Mouse (Mus musculus) adrenal gland, postnatal 14 days (tissue): ENCODE measurements around the gene Olfr1347. TPM values are rescaled to one million over a fixed set of nuclear protein-coding genes. Genes with fewer than 3 reads are reported as not detected.
"Not testable (repeated sequence)": the region's sequence is repeated elsewhere in the genome, so short reads cannot be mapped to it uniquely, and the experiment has no call there.

ENCODE experiments used
- DNase-seq: peaks from one replicate; pipeline ENCODE4 v3.0.0; 2021; ENCODE audit warnings: mixed read lengths
- long read RNA-seq, 2 experiments: library from polyadenylated mRNA; stranded (forward); transcript quantifications; one replicate each; pipeline ENCODE4 v2.0.0; 2021
- total RNA-seq: library from RNA; stranded (reverse); gene quantifications from 2 replicates; pipeline ENCODE4 v1.2.3, GENCODE M21; 2021

Olfr1347 gene
- not detected in 2 replicates for total RNA-seq
- long read RNA-seq, experiment 1: 0 reads
- long read RNA-seq, experiment 2: 0 reads

- DNase-seq: no peak
Observed at GRCm38 (mm10) chr7:6499655-6500054, at the start of gene Olfr1347. Gene Olfr1347 (minus strand): TSS chr7:6499755.

- DNase-seq: peak; percentile 9
Observed at GRCm38 (mm10) chr7:6526141-6526540, 26.6 kb upstream of the Olfr1347 start.

GRCm38 (mm10) chr7:6525001-6525400, 25.4 kb upstream of the Olfr1347 start:
- DNase-seq: no peak

DNA sequence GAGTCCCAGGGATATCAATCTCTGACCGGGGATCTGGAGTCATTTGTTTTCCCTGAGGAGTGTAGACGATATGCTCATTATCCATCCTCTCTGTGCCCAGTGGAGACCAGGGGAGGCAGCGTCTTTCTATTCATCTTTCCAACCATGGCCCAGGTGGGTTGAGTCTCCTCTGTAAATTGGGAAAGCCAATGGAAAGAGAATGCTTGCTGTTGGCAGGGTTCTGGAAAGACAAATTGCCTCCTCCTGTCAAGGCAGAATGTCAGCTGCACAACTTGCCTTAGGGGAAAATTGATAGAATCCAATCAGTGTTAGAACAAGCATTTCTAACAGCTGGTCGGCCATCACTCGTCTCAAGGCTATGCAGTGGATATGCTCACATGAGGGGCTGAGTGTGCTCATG, 23.3 kb upstream of the Olfr1347 start, which contains the start of gene Olfr1349:
Gene Olfr1349, minus strand, starts transcription at position 101 of the 400 bp plus-strand sequence.
- DNase-seq: no peak

- no peak for DNase-seq
Observed at GRCm38 (mm10) chr7:6521666-6522065, 22.1 kb upstream of the Olfr1347 start.

DNA sequence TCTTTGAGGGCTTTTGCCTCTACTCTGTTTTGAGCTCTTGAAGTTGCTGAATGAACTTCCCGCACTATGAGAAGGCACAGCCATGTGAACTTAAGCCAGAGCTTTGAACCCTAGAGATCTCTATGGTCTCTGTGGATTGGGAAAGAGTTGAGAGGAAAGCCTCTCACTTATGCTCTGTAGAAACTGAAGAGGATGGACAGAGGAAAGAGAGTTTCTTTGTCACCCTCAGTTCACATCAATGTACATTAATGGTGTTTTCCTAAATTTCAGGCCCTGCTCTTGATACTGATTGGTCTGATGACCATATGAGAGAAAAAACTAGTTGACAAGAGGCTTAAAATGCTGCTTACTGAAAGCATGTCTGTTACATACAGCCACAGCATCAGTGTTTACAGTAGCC, 9.1 kb upstream of the Olfr1347 start, which contains the start of gene Olfr1348:
Gene Olfr1348, minus strand, starts transcription at position 101 of the 400 bp plus-strand sequence.
- DNase-seq: no peak

GRCm38 (mm10) chr7:6486841-6487240, 12.7 kb downstream of the Olfr1347 start, which contains the start of gene Olfr5:
Gene Olfr5 (minus strand): TSS chr7:6486941.
- DNase-seq: no peak

DNA sequence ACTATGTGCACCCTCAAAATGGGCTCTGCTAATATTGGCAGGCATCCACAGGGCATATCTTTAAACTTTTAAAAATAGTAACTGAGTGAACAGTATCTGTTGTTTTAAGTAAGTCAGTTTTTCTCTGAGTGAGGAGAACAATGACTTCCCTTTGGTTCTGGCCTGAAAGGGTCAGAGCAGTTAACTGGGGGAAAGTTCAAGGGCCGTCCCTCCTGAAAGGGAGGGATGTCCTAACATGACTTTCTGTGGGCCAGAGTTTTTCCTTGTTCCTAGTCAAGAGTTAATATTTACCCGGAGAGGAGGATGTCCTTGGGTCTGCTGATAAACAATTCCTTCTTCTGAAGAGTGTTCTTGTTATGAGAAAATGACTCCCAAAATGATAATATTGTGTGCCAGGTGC, 21.9 kb downstream of the Olfr1347 start:
- not testable (repeated sequence) for DNase-seq

DNA sequence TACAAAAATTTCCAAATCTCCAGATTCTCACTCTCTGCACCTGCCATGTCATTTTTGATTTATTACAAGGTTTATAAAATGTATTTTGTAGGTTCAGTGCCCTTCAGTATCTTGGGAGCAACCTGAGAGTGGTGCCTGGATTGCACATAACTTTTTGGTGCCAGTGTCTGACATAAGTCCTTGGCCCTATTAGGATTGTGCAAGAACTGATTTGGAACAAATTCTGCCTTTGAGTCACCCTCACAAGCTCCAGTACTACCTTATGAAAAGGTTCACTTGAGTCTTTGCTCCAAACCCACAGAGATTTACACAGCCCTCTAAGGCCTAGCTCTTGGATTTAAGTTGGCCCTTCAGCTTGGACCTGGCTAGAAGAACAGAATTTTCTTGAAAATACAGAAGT, 32.6 kb downstream of the Olfr1347 start, which contains the start of gene Olfr1346:
Gene Olfr1346, plus strand, starts transcription at position 151 of the 400 bp plus-strand sequence.
- no peak for DNase-seq

DNA sequence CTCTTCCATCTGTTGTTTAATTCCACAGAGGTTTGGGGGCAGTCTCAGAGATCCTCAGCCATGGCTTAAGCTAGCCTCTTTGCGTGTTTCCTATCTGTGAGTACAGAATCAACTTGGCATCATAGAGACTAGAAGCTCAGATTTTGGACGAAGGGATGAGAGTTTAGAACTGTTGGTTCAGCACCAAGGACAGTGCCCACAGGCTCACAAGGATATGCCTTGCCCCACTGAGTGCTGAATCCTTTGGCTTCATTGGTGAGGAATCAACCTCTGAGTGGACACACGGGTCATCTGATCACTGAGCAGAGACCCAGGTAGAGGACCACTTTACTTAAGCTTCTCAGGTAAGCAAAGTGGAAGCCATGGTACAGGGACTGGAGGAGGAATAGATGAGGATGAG, 43.2 kb downstream of the Olfr1347 start:
- peak; percentile 12 for DNase-seq

- DNase-seq: no peak
Observed at GRCm38 (mm10) chr7:6455868-6456267, 43.7 kb downstream of the Olfr1347 start, which contains the start of gene Olfr1336. Gene Olfr1336 (plus strand): TSS chr7:6456168.

- no peak for DNase-seq
Observed at GRCm38 (mm10) chr7:6447771-6448170, 51.8 kb downstream of the Olfr1347 start.

DNA sequence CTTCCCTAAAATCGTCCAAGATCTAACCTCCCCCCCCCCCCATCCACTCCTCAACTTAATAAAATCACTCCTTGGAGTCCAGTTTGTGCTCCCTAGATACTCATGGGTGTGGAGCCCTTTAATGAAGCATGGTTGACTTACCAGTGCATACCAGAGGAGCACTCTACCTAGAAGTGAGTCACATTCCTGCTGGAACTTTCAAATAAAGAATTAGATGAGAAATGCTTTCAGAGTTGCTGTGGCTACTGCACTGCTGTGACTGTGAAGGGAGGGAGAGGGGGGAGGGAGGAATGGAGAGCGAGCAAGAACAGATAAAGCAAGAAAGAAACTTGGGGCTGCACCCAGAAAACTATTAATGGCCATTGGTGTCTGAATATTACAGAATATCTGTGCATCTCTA, 58.4 kb downstream of the Olfr1347 start:
- DNase-seq: no peak

GRCm38 (mm10) chr7:6438388-6438787, 61.2 kb downstream of the Olfr1347 start, which contains the start of gene Olfr1344:
Gene Olfr1344 (plus strand): TSS chr7:6438688.
- DNase-seq: no peak

Other genes starting within 250 kb of the Olfr1347 start
- not detected in 2 replicates for gene Epp13, start 247.0 kb downstream of the Olfr1347 start, total RNA-seq
- 7.1 and 7.2 TPM in 2 replicates for gene Zfp667, start 213.2 kb downstream of the Olfr1347 start, total RNA-seq
- 3.1 and 3.4 TPM in 2 replicates for gene Zfp583, start 168.5 kb downstream of the Olfr1347 start, total RNA-seq
- gene Gm3854, start 156.0 kb downstream of the Olfr1347 start, total RNA-seq: 0.48 and 0.71 TPM in 2 replicates
- gene Zfp78, start 136.5 kb downstream of the Olfr1347 start, total RNA-seq: 2.9 and 3.0 TPM in 2 replicates
- 2.6 and 4.8 TPM in 2 replicates for gene Zfp28, start 116.5 kb downstream of the Olfr1347 start, total RNA-seq
- 0.38 and 0.41 TPM in 2 replicates for gene Smim17, start 101.0 kb downstream of the Olfr1347 start, total RNA-seq
- 0.08 TPM in 1 of 2 replicates, not detected in the other for gene Gm20715, start 89.5 kb downstream of the Olfr1347 start, total RNA-seq
- gene Olfr1344, start 61.1 kb downstream of the Olfr1347 start, total RNA-seq: not detected in 2 replicates
- not detected in 2 replicates for gene Olfr1336, start 43.6 kb downstream of the Olfr1347 start, total RNA-seq
- gene Olfr1346, start 32.7 kb downstream of the Olfr1347 start, total RNA-seq: not detected in 2 replicates
- not detected in 2 replicates for gene Olfr5, start 12.8 kb downstream of the Olfr1347 start, total RNA-seq
- not detected in 2 replicates for gene Olfr1348, start 9.0 kb upstream of the Olfr1347 start, total RNA-seq
- not detected in 2 replicates for gene Olfr1349, start 23.2 kb upstream of the Olfr1347 start, total RNA-seq
- not detected in 2 replicates for gene Olfr1350, start 65.1 kb upstream of the Olfr1347 start, total RNA-seq
- 14.4 and 19.7 TPM in 2 replicates for gene Zim1, start 196.7 kb upstream of the Olfr1347 start, total RNA-seq
- 62.7 and 74.1 TPM in 2 replicates for gene Peg3, start 230.7 kb upstream of the Olfr1347 start, total RNA-seq
- gene Usp29, start 230.8 kb upstream of the Olfr1347 start, total RNA-seq: 2.3 and 2.7 TPM in 2 replicates